Comparison of ENCODE assay signal across 17 mouse cellular contexts in genomic region chr17:27764453-27764852, GRCm38 (mm10). TPM values are rescaled to one million over a fixed set of nuclear protein-coding genes. Genes with fewer than 3 reads are reported as not detected.
DNase-seq lines count a peak whose midpoint lies in the region; ATAC-seq and TF ChIP-seq lines count a peak whose summit lies in the region.
"Had no signal": no experiment of that assay in that cellular context is flagged by ENCODE, and none has a peak within 500 bp of the region (broad histone marks: within the 10 kb centered on the region; RNA-seq: fewer than 3 reads in every experiment).

No protein-coding gene starts in this region.

- no peak overlapping the region for H3K27ac ChIP-seq in heart, postnatal 0 days (ENCODE audit: low read depth)
- no peak overlapping the region for H3K27ac ChIP-seq in heart, embryonic 11.5 days (ENCODE audit: low read depth, low read length)
- no peak overlapping the region for H3K27ac ChIP-seq in lung, embryonic 14.5 days (ENCODE audit: low read depth)
- H3K27ac ChIP-seq in CH12.LX (ENCODE audit: insufficient read depth, low read depth): no peak overlapping the region
- H3K27ac ChIP-seq: hindbrain, embryonic 12.5 days had no signal

- H3K36me3 ChIP-seq in heart, postnatal 0 days (replicated peaks; ENCODE audit: control insufficient read depth, insufficient read depth, low read length): peaks cover 31% of the 10 kb centered on the region
- H3K36me3 ChIP-seq in heart, embryonic 11.5 days (ENCODE audit: control insufficient read depth, insufficient read depth, low read length): peaks cover 14% of the 10 kb centered on the region
- H3K36me3 ChIP-seq in lung, embryonic 14.5 days (ENCODE audit: insufficient read depth): peaks cover 46% of the 10 kb centered on the region
- peaks cover 45 to 97% of the 10 kb centered on the region in 2 experiments for H3K36me3 ChIP-seq in CH12.LX (replicated peaks in 1 of 2; ENCODE audit: control insufficient read depth in 1 of 2, insufficient read depth in 1 of 2, low read length in 1 of 2)

- 0 out of 2 replicates have a peak, but pooled peaks have one; percentile 13 for TF ChIP-seq CTCF in heart, postnatal 0 days (IDR thresholded peaks at IDR 0.05; ENCODE audit: low read depth)
- TF ChIP-seq CTCF in lung, embryonic 14.5 days (IDR thresholded peaks at IDR 0.05; ENCODE audit: low read depth): peak; percentile 58
- peak; percentile 15 to 44; a peak in 3 of 4 replicates for TF ChIP-seq CTCF in CH12.LX (conservative IDR thresholded peaks at IDR 0.05 in 1 of 2, IDR thresholded peaks at IDR 0.05 in 1 of 2; ENCODE audit: low read depth in 2 of 2, low read length in 2 of 2)
- TF ChIP-seq CTCF in brain, embryonic 14.5 days (IDR thresholded peaks at IDR 0.05; ENCODE audit: borderline replicate concordance, extremely low read depth, insufficient read depth, insufficient read length): peak; percentile 23; the same call in 1 of the 2 replicates

- H3K27me3 ChIP-seq in heart, postnatal 0 days (ENCODE audit: control insufficient read depth, insufficient read depth, low read length): no peaks in the 10 kb centered on the region
- H3K27me3 ChIP-seq in heart, embryonic 11.5 days (ENCODE audit: control insufficient read depth, insufficient read depth, low read length): no peaks in the 10 kb centered on the region
- no peaks in the 10 kb centered on the region for H3K27me3 ChIP-seq in lung, embryonic 14.5 days (ENCODE audit: insufficient read depth, low read length)
- no peaks in the 10 kb centered on the region for H3K27me3 ChIP-seq in CH12.LX (replicated peaks)
- H3K27me3 ChIP-seq: hindbrain, embryonic 12.5 days had no signal

- H3K4me2 ChIP-seq in heart, postnatal 0 days (ENCODE audit: low read depth, low read length): no peak overlapping the region
- H3K4me2 ChIP-seq in heart, embryonic 11.5 days: no peak overlapping the region
- no peak overlapping the region for H3K4me2 ChIP-seq in lung, embryonic 14.5 days
- no peak overlapping the region for H3K4me2 ChIP-seq in CH12.LX (ENCODE audit: insufficient read depth, low read depth, poor library complexity, severe bottlenecking)
- H3K4me2 ChIP-seq: hindbrain, embryonic 12.5 days had no signal

- no peak overlapping the region for H3K9ac ChIP-seq in heart, postnatal 0 days (replicated peaks; ENCODE audit: low read depth, low read length)
- H3K9ac ChIP-seq in heart, embryonic 11.5 days (ENCODE audit: low read depth, low read length): no peak overlapping the region
- H3K9ac ChIP-seq in lung, embryonic 14.5 days: no peak overlapping the region
- H3K9ac ChIP-seq in CH12.LX (ENCODE audit: insufficient read depth, low read depth): no peak overlapping the region
- H3K9ac ChIP-seq: hindbrain, embryonic 12.5 days had no signal

- ATAC-seq in heart, postnatal 0 days (ENCODE audit: insufficient read depth, low read depth): no peak
- ATAC-seq in heart, embryonic 11.5 days (replicated peaks; ENCODE audit: insufficient number of reproducible peaks, low FRiP score, low TSS enrichment): no peak
- no peak for ATAC-seq in lung, embryonic 14.5 days (ENCODE audit: insufficient read depth)
- ATAC-seq: forebrain, embryonic 16.5 days had no signal

- H3K4me3 ChIP-seq in heart, postnatal 0 days (ENCODE audit: low read depth, low read length): no peak overlapping the region
- no peak overlapping the region for H3K4me3 ChIP-seq in heart, embryonic 11.5 days (ENCODE audit: low read depth, low read length)
- H3K4me3 ChIP-seq in lung, embryonic 14.5 days (ENCODE audit: low read depth, low read length): no peak overlapping the region
- H3K4me3 ChIP-seq in CH12.LX (replicated peaks in 1 of 3; ENCODE audit: low read depth in 2 of 3, low read length in 2 of 3, poor library complexity in 1 of 3): no peak overlapping the region
- H3K4me3 ChIP-seq: hindbrain, embryonic 12.5 days had no signal

- no peak for DNase-seq in heart, postnatal 0 days (ENCODE audit: low spot score)
- DNase-seq in lung, embryonic 14.5 days: no peak
- DNase-seq in lung, postnatal 10 days: no peak
- no peak for DNase-seq in CH12.LX (ENCODE audit: extremely low read depth)
- no peak for DNase-seq in brain, embryonic 14.5 days (ENCODE audit: low read depth)
- no peak for DNase-seq in heart, adult 8-10 months (ENCODE audit: low spot score)
- DNase-seq in cerebellum, postnatal 10 days: no peak
- DNase-seq: adrenal gland, postnatal 36 days; gastrocnemius, postnatal 14 days; layer of hippocampus, adult 9-11 months; right cerebral cortex, postnatal 25 days had no signal

- TF ChIP-seq EP300 in heart, postnatal 0 days (IDR thresholded peaks at IDR 0.05; ENCODE audit: low read depth): no peak
- no peak for TF ChIP-seq EP300 in CH12.LX (IDR thresholded peaks at IDR 0.05; ENCODE audit: low read length)

- TF ChIP-seq RAD21 in CH12.LX (IDR thresholded peaks at IDR 0.05; ENCODE audit: low read depth, low read length): no peak; the same call in none of the 2 replicates

- no peaks in the 10 kb centered on the region for H3K4me1 ChIP-seq in heart, postnatal 0 days (ENCODE audit: control insufficient read depth, insufficient read depth)
- peaks cover 6% of the 10 kb centered on the region; the same call in 1 of the 2 replicates for H3K4me1 ChIP-seq in heart, embryonic 11.5 days (ENCODE audit: control insufficient read depth, insufficient read depth, low read length)
- H3K4me1 ChIP-seq in lung, embryonic 14.5 days (ENCODE audit: insufficient read depth): no peaks in the 10 kb centered on the region
- peaks cover 0 to 19% of the 10 kb centered on the region in 2 experiments; a peak in 2 of 4 replicates for H3K4me1 ChIP-seq in CH12.LX (ENCODE audit: control insufficient read depth in 1 of 2, insufficient read depth in 2 of 2)

- dilution Hi-C loops in CH12.LX (cut with MboI; ENCODE audit: extremely low pct_ligation_motif_present, extremely low pct_unique_long_range_greater_than_20kb, low sequenced_read_pairs): no loop called here

- 96% methylated on average over 2 of the region's 2 CpGs for WGBS in heart, postnatal 0 days
- 93% methylated on average over 2 of the region's 2 CpGs for WGBS in heart, embryonic 11.5 days (ENCODE audit: insufficient replicate concordance)
- 96% methylated on average over 2 of the region's 2 CpGs for WGBS in lung, embryonic 14.5 days

- H3K9me3 ChIP-seq in heart, postnatal 0 days (replicated peaks; ENCODE audit: control insufficient read depth, low read length): 0 out of 2 replicates have a peak, but pooled peaks cover 4% of the 10 kb centered on the region
- no peaks in the 10 kb centered on the region for H3K9me3 ChIP-seq in heart, embryonic 11.5 days (replicated peaks; ENCODE audit: control insufficient read depth, low read length)
- H3K9me3 ChIP-seq in lung, embryonic 14.5 days (ENCODE audit: low read depth, low read length): no peaks in the 10 kb centered on the region; the same call in none of the 2 replicates
- peaks cover 17% of the 10 kb centered on the region for H3K9me3 ChIP-seq in CH12.LX (replicated peaks; ENCODE audit: low read length)
- H3K9me3 ChIP-seq: hindbrain, embryonic 12.5 days had no signal

- no peaks in the 10 kb centered on the region for H3K79me2 ChIP-seq in CH12.LX (replicated peaks; ENCODE audit: control insufficient read depth, extremely low read depth, insufficient read depth, poor library complexity, severe bottlenecking)

- no peak for TF ChIP-seq POLR2A in CH12.LX (IDR thresholded peaks at IDR 0.05; ENCODE audit: low read depth, low read length)
- no peak for TF ChIP-seq POLR2A in brain, embryonic 14.5 days (IDR thresholded peaks at IDR 0.05; ENCODE audit: borderline replicate concordance, extremely low read depth, insufficient read depth, insufficient read length, poor library complexity, severe bottlenecking)

- in situ Hi-C loops in CH12.LX (cut with MboI; ENCODE audit: low pct_ligation_motif_present, low pct_unique_long_range_greater_than_20kb, low sequenced_read_pairs): loop anchor here (10.0 kb wide), 1 partner anchor 120 kb away; no protein-coding TSS in a partner anchor

TF ChIP-seq in CH12.LX, 34 proteins besides CTCF, POLR2A, EP300 and RAD21:
- TF ChIP-seq ZNF384 (IDR thresholded peaks at IDR 0.05; ENCODE audit: low read depth, low read length) (no peak), UBTF (IDR thresholded peaks at IDR 0.05; ENCODE audit: low read depth, low read length) (no peak), MAX (IDR thresholded peaks at IDR 0.05; ENCODE audit: low read length) (no peak)
TF ChIP-seq in CH12.LX: peak in this region for 0.

RNA-seq across cellular contexts. Expression of gene Spdef, which starts 35.7 kb away (rescaled TPM):
- total RNA-seq in heart, postnatal 0 days (2014; rRNA removed; ENCODE audit: low replicate concordance): 0.15 and 5.1 TPM in 2 replicates
- 0.22 and 0.26 TPM in 2 replicates for polyA plus RNA-seq in heart, postnatal 0 days (2015; fragmentation: Nextera tagmentation; extraction: Ambion mirVana)
- 0.25 and 0.26 TPM in 2 replicates for polyA plus RNA-seq in heart, embryonic 11.5 days (2014; fragmentation: Nextera tagmentation; extraction: Ambion mirVana)
- polyA plus RNA-seq in lung, embryonic 14.5 days (2014; fragmentation: Nextera tagmentation; extraction: Ambion mirVana): 0.88 and 1.1 TPM in 2 replicates
- total RNA-seq in CH12.LX (2012; rRNA removed) (not detected in 2 replicates), CH12.LX (2014; rRNA removed) (not detected in 2 replicates)
- polyA plus RNA-seq in CH12.LX (2012; ENCODE audit: insufficient read length, low read depth): not detected in 2 replicates
- 1.1 and 1.3 TPM in 2 replicates for polyA plus RNA-seq in brain, embryonic 14.5 days (2012; rRNA removed)
- total RNA-seq in heart, adult 8-10 months (2022): not detected
- total RNA-seq: common myeloid progenitor, adult 5-6 weeks; ES-E14; megakaryocyte-erythroid progenitor cell, adult 5-6 weeks had no signal

RNA-seq across cellular contexts. Expression of gene D17Wsu92e, which starts 56.0 kb away (rescaled TPM):
- 80.6 and 85.7 TPM in 2 replicates for total RNA-seq in heart, postnatal 0 days (2014; rRNA removed; ENCODE audit: low replicate concordance)
- 12.5 and 15.0 TPM in 2 replicates for polyA plus RNA-seq in heart, postnatal 0 days (2015; fragmentation: Nextera tagmentation; extraction: Ambion mirVana)
- polyA plus RNA-seq in heart, embryonic 11.5 days (2014; fragmentation: Nextera tagmentation; extraction: Ambion mirVana): 11.8 and 12.5 TPM in 2 replicates
- 19.5 and 20.3 TPM in 2 replicates for polyA plus RNA-seq in lung, embryonic 14.5 days (2014; fragmentation: Nextera tagmentation; extraction: Ambion mirVana)
- total RNA-seq in CH12.LX (2012; rRNA removed): 44.2 and 46.4 TPM in 2 replicates
- total RNA-seq in CH12.LX (2014; rRNA removed): 33.1 and 34.9 TPM in 2 replicates
- polyA plus RNA-seq in CH12.LX (2012; ENCODE audit: insufficient read length, low read depth): 70.8 and 73.5 TPM in 2 replicates
- 46.7 and 56.5 TPM in 2 replicates for polyA plus RNA-seq in brain, embryonic 14.5 days (2012; rRNA removed)
- 100 to 1,000 TPM; 150 to 171 (median 156) TPM for total RNA-seq in heart, adult 8-10 months (2022)
